Mouse (Mus musculus) G1E (cell line): ENCODE results near the gene D730048I06Rik.

ENCODE experiments used
- CTCF ChIP-seq: IDR thresholded peaks from 2 replicates; pipeline ENCODE4 v1.5.1; 2012; ENCODE audit warnings: low read depth, low read length, inconsistent platforms, mixed read lengths
- POLR2AphosphoS5 ChIP-seq: IDR thresholded peaks from 2 replicates; pipeline ENCODE4 v1.6.1; 2012; ENCODE audit warnings: low read depth, low read length, inconsistent platforms; ENCODE audit not compliant: insufficient replicate concordance

GRCm38 (mm10) chr9:35798146-35798545 lies 8.2 kb upstream of the D730048I06Rik start:
- no peak for TF ChIP-seq CTCF
- TF ChIP-seq POLR2AphosphoS5 = no peak
